Mouse (Mus musculus): Measurements from ENCODE around the gene Trank1. TPM values are rescaled to one million over a fixed set of nuclear protein-coding genes. Genes with fewer than 3 reads are reported as not detected.

The Trank1 gene
- polyA plus RNA-seq, 1 experiment from 2014 or later, result 0.06 TPM

- H3K36me3 ChIP-seq (replicated peaks), result no peaks in the 10 kb centered on the region
- no peaks in the 10 kb centered on the region for H3K9me3 ChIP-seq (replicated peaks)
- no peak for ATAC-seq (ENCODE audit: insufficient read depth)
- H3K9ac ChIP-seq, result no peak overlapping the region
- no peaks in the 10 kb centered on the region for H3K4me1 ChIP-seq (replicated peaks)
- 58% methylated on average over 9 of the region's 9 CpGs for WGBS (ENCODE audit: insufficient replicate concordance)
- H3K27ac ChIP-seq (replicated peaks), result no peak overlapping the region
- no peak overlapping the region for H3K4me3 ChIP-seq (replicated peaks)
- no peak overlapping the region for H3K4me2 ChIP-seq
- H3K27me3 ChIP-seq, result no peaks in the 10 kb centered on the region
Observed at GRCm38 (mm10) chr9:111381056-111382025, 69.8 kb downstream of the Trank1 start.

- H3K9me3 ChIP-seq (replicated peaks), result no peaks in the 10 kb centered on the region
- WGBS (ENCODE audit: insufficient replicate concordance), result 73% methylated on average over 6 of the region's 6 CpGs
- H3K4me3 ChIP-seq (replicated peaks), result no peak overlapping the region
- H3K9ac ChIP-seq, result no peak overlapping the region
- no peak for ATAC-seq (ENCODE audit: insufficient read depth)
- H3K27ac ChIP-seq (replicated peaks), result no peak overlapping the region
- no peaks in the 10 kb centered on the region for H3K4me1 ChIP-seq (replicated peaks)
- H3K4me2 ChIP-seq, result no peak overlapping the region
- H3K36me3 ChIP-seq (replicated peaks), result no peaks in the 10 kb centered on the region
- H3K27me3 ChIP-seq, result no peaks in the 10 kb centered on the region
Observed at GRCm38 (mm10) chr9:111382469-111382868, 70.9 kb downstream of the Trank1 start.

GRCm38 (mm10) chr9:111383046-111383445, 71.5 kb downstream of the Trank1 start:
- Histone ChIP-seq H3K4me2 (no peak overlapping the region), H3K36me3 (replicated peaks) (no peaks in the 10 kb centered on the region), H3K27me3 (no peaks in the 10 kb centered on the region), H3K27ac (replicated peaks) (no peak overlapping the region), H3K4me1 (replicated peaks) (no peaks in the 10 kb centered on the region), H3K4me3 (replicated peaks) (no peak overlapping the region), H3K9ac (no peak overlapping the region), H3K9me3 (replicated peaks) (no peaks in the 10 kb centered on the region)
- ATAC-seq (ENCODE audit: insufficient read depth), result no peak
- WGBS (ENCODE audit: insufficient replicate concordance), result 56% methylated on average over 3 of the region's 3 CpGs

- 57% methylated on average over 3 of the region's 3 CpGs for WGBS (ENCODE audit: insufficient replicate concordance)
- no peak overlapping the region for H3K4me2 ChIP-seq
- no peaks in the 10 kb centered on the region for H3K4me1 ChIP-seq (replicated peaks)
- no peaks in the 10 kb centered on the region for H3K9me3 ChIP-seq (replicated peaks)
- no peak overlapping the region for H3K9ac ChIP-seq
- H3K4me3 ChIP-seq (replicated peaks), result no peak overlapping the region
- no peaks in the 10 kb centered on the region for H3K36me3 ChIP-seq (replicated peaks)
- ATAC-seq (ENCODE audit: insufficient read depth), result no peak
- H3K27me3 ChIP-seq, result no peaks in the 10 kb centered on the region
- H3K27ac ChIP-seq (replicated peaks), result no peak overlapping the region
Observed at GRCm38 (mm10) chr9:111383756-111384155, 72.2 kb downstream of the Trank1 start.

- Histone ChIP-seq H3K27me3 (no peaks in the 10 kb centered on the region), H3K9me3 (replicated peaks) (no peaks in the 10 kb centered on the region), H3K4me3 (replicated peaks) (no peak overlapping the region), H3K36me3 (replicated peaks) (no peaks in the 10 kb centered on the region), H3K4me1 (replicated peaks) (no peaks in the 10 kb centered on the region), H3K27ac (replicated peaks) (no peak overlapping the region), H3K4me2 (no peak overlapping the region), H3K9ac (no peak overlapping the region)
- 54% methylated on average over 5 of the region's 5 CpGs for WGBS (ENCODE audit: insufficient replicate concordance)
- peak; percentile 73 for ATAC-seq (ENCODE audit: insufficient read depth)
Observed at GRCm38 (mm10) chr9:111385526-111386491, 74.3 kb downstream of the Trank1 start.

- Histone ChIP-seq H3K9me3 (replicated peaks) (no peaks in the 10 kb centered on the region), H3K27ac (replicated peaks) (no peak overlapping the region), H3K4me1 (replicated peaks) (no peaks in the 10 kb centered on the region), H3K4me2 (no peak overlapping the region), H3K9ac (no peak overlapping the region), H3K27me3 (no peaks in the 10 kb centered on the region), H3K4me3 (replicated peaks) (no peak overlapping the region), H3K36me3 (replicated peaks) (no peaks in the 10 kb centered on the region)
- ATAC-seq (ENCODE audit: insufficient read depth), result no peak
- 52% methylated on average over 2 of the region's 2 CpGs for whole genome bisulfite sequencing (ENCODE audit: insufficient replicate concordance)
Observed at GRCm38 (mm10) chr9:111386569-111386968, 75.0 kb downstream of the Trank1 start.

- WGBS (ENCODE audit: insufficient replicate concordance), result 69% methylated on average over 4 of the region's 4 CpGs
Observed at GRCm38 (mm10) chr9:111387576-111387975, 76.0 kb downstream of the Trank1 start.

GRCm38 (mm10) chr9:111390016-111390415, 78.5 kb downstream of the Trank1 start:
- Histone ChIP-seq H3K4me1 (replicated peaks) (no peaks in the 10 kb centered on the region), H3K4me3 (replicated peaks) (no peak overlapping the region), H3K36me3 (replicated peaks) (no peaks in the 10 kb centered on the region), H3K9ac (no peak overlapping the region), H3K4me2 (no peak overlapping the region), H3K27ac (replicated peaks) (no peak overlapping the region), H3K27me3 (no peaks in the 10 kb centered on the region), H3K9me3 (replicated peaks) (no peaks in the 10 kb centered on the region)
- no peak for ATAC-seq (ENCODE audit: insufficient read depth)
- WGBS (ENCODE audit: insufficient replicate concordance), result 62% methylated on average over 9 of the region's 9 CpGs

More at GRCm38 (mm10) chr9:111387576-111387975, 76.0 kb downstream of the Trank1 start:
- Histone ChIP-seq H3K9me3 (replicated peaks) (no peaks in the 10 kb centered on the region), H3K4me2 (no peak overlapping the region), H3K9ac (no peak overlapping the region), H3K4me3 (replicated peaks) (no peak overlapping the region), H3K27ac (replicated peaks) (no peak overlapping the region), H3K4me1 (replicated peaks) (no peaks in the 10 kb centered on the region), H3K27me3 (no peaks in the 10 kb centered on the region), H3K36me3 (replicated peaks) (no peaks in the 10 kb centered on the region)
- ATAC-seq (ENCODE audit: insufficient read depth), result no peak

- no peak overlapping the region for H3K4me2 ChIP-seq
- ATAC-seq (ENCODE audit: insufficient read depth), result no peak
- no peaks in the 10 kb centered on the region for H3K9me3 ChIP-seq (replicated peaks)
- H3K36me3 ChIP-seq (replicated peaks), result no peaks in the 10 kb centered on the region
- no peak overlapping the region for H3K9ac ChIP-seq
- H3K4me3 ChIP-seq (replicated peaks), result no peak overlapping the region
- no peaks in the 10 kb centered on the region for H3K4me1 ChIP-seq (replicated peaks)
- WGBS (ENCODE audit: insufficient replicate concordance), result 65% methylated on average over 8 of the region's 8 CpGs
- H3K27me3 ChIP-seq, result no peaks in the 10 kb centered on the region
- no peak overlapping the region for H3K27ac ChIP-seq (replicated peaks)
Observed at GRCm38 (mm10) chr9:111391036-111391435, 79.5 kb downstream of the Trank1 start.

GRCm38 (mm10) chr9:111391926-111392442, 80.4 kb downstream of the Trank1 start:
- no peak for ATAC-seq (ENCODE audit: insufficient read depth)
- no peak overlapping the region for H3K9ac ChIP-seq
- no peak overlapping the region for H3K4me2 ChIP-seq
- no peak overlapping the region for H3K27ac ChIP-seq (replicated peaks)
- H3K4me1 ChIP-seq (replicated peaks), result no peaks in the 10 kb centered on the region
- no peaks in the 10 kb centered on the region for H3K27me3 ChIP-seq
- no peak overlapping the region for H3K4me3 ChIP-seq (replicated peaks)
- no peaks in the 10 kb centered on the region for H3K9me3 ChIP-seq (replicated peaks)
- 74% methylated on average over 18 of the region's 18 CpGs for WGBS (ENCODE audit: insufficient replicate concordance)
- no peaks in the 10 kb centered on the region for H3K36me3 ChIP-seq (replicated peaks)

GRCm38 (mm10) chr9:111395265-111395664, 83.7 kb downstream of the Trank1 start:
- ATAC-seq (ENCODE audit: insufficient read depth), result no peak

More at GRCm38 (mm10) chr9:111395265-111395664, 83.7 kb downstream of the Trank1 start:
- Histone ChIP-seq H3K9ac (no peak overlapping the region), H3K27ac (replicated peaks) (no peak overlapping the region), H3K27me3 (no peaks in the 10 kb centered on the region), H3K36me3 (replicated peaks) (no peaks in the 10 kb centered on the region), H3K9me3 (replicated peaks) (no peaks in the 10 kb centered on the region), H3K4me1 (replicated peaks) (no peaks in the 10 kb centered on the region), H3K4me3 (replicated peaks) (no peak overlapping the region), H3K4me2 (no peak overlapping the region)
- WGBS (ENCODE audit: insufficient replicate concordance), result 61% methylated on average over 5 of the region's 5 CpGs

Data from liver, embryonic 15.5 days (tissue).